Comparison of ENCODE assay signal across 9 mouse cellular contexts in the genomic region with DNA sequence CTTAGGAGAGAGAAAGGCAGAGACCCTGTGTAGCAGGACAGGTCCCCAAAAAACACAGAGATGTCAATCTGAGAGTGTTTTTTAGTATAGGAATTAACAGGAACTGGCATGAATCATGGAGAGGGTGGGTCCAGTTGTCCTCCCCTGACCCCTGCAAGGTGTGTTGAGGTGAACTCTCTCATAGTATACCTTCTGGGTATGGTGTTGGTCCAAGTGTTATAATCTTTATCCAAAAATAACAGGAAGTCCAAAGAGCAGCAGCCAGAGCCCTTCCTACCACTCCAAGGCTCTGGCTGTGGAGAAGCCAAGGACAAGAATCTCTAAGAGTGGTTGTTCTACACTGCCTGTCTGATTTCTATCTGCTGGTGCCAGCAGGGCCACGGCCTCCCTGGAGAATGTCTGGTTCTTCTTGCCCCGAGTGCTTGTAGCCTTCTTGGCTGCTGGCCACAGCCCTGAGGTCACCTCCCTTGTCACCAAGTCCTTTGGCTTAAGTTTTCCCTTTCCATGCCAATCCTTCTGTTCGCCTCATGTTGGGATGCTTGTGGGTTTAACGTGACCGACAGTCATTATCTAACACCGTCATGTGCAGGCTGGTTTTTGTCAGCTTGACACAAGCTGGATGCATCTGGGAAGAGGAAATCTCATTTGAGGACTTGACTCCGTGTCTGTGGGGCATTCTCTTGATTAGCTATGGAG. TPM values are rescaled to one million over a fixed set of nuclear protein-coding genes. Genes with fewer than 3 reads are reported as not detected.
DNase-seq lines count a peak whose midpoint lies in the region; ATAC-seq and TF ChIP-seq lines count a peak whose summit lies in the region.
"Had no signal": no experiment of that assay in that cellular context is flagged by ENCODE, and none has a peak within 500 bp of the region (broad histone marks: within the 10 kb centered on the region; RNA-seq: fewer than 3 reads in every experiment).

No protein-coding gene starts in this region.

- no peaks in the 10 kb centered on the region for H3K36me3 ChIP-seq in hindbrain, postnatal 0 days (ENCODE audit: insufficient read depth, low read length)
- H3K36me3 ChIP-seq in hindbrain, embryonic 12.5 days, result no peaks in the 10 kb centered on the region
- no peaks in the 10 kb centered on the region for H3K36me3 ChIP-seq in lung, embryonic 14.5 days (ENCODE audit: insufficient read depth)
- no peaks in the 10 kb centered on the region for H3K36me3 ChIP-seq in midbrain, embryonic 11.5 days (ENCODE audit: control insufficient read depth, insufficient read depth, low read length)

- H3K27me3 ChIP-seq in hindbrain, postnatal 0 days (ENCODE audit: insufficient read depth, low read length), result no peaks in the 10 kb centered on the region
- no peaks in the 10 kb centered on the region for H3K27me3 ChIP-seq in hindbrain, embryonic 12.5 days
- no peaks in the 10 kb centered on the region for H3K27me3 ChIP-seq in lung, embryonic 14.5 days (ENCODE audit: insufficient read depth, low read length)
- H3K27me3 ChIP-seq in midbrain, embryonic 11.5 days (ENCODE audit: control insufficient read depth, insufficient read depth, low read length), result no peaks in the 10 kb centered on the region
- H3K27me3 ChIP-seq: CH12.LX had no signal

- no peaks in the 10 kb centered on the region for H3K9me3 ChIP-seq in hindbrain, postnatal 0 days (ENCODE audit: low read length)
- no peaks in the 10 kb centered on the region for H3K9me3 ChIP-seq in hindbrain, embryonic 12.5 days (replicated peaks)
- no peaks in the 10 kb centered on the region for H3K9me3 ChIP-seq in lung, embryonic 14.5 days (ENCODE audit: low read depth, low read length)
- H3K9me3 ChIP-seq in midbrain, embryonic 11.5 days (ENCODE audit: control insufficient read depth, low read length), result no peaks in the 10 kb centered on the region

- TF ChIP-seq CTCF in hindbrain, postnatal 0 days (IDR thresholded peaks at IDR 0.05; ENCODE audit: low read depth), result no peak
- no peak for TF ChIP-seq CTCF in lung, embryonic 14.5 days (IDR thresholded peaks at IDR 0.05; ENCODE audit: low read depth)

- no peak overlapping the region for H3K27ac ChIP-seq in hindbrain, postnatal 0 days
- H3K27ac ChIP-seq in hindbrain, embryonic 12.5 days, result no peak overlapping the region
- H3K27ac ChIP-seq in lung, embryonic 14.5 days (ENCODE audit: low read depth), result no peak overlapping the region
- H3K27ac ChIP-seq in midbrain, embryonic 11.5 days (ENCODE audit: low read depth, low read length), result no peak overlapping the region

- H3K4me3 ChIP-seq in hindbrain, postnatal 0 days (ENCODE audit: low read length), result no peak overlapping the region
- H3K4me3 ChIP-seq in hindbrain, embryonic 12.5 days, result no peak overlapping the region
- no peak overlapping the region for H3K4me3 ChIP-seq in lung, embryonic 14.5 days (ENCODE audit: low read depth, low read length)
- H3K4me3 ChIP-seq in midbrain, embryonic 11.5 days (ENCODE audit: low read depth, low read length), result no peak overlapping the region

- peak; percentile 42 for ATAC-seq in hindbrain, postnatal 0 days
- ATAC-seq in hindbrain, embryonic 12.5 days (ENCODE audit: low FRiP score), result no peak
- ATAC-seq in lung, embryonic 14.5 days (ENCODE audit: insufficient read depth), result peak; percentile 52
- ATAC-seq in midbrain, embryonic 11.5 days (ENCODE audit: low FRiP score), result no peak

- no peak overlapping the region for H3K9ac ChIP-seq in hindbrain, postnatal 0 days (replicated peaks; ENCODE audit: low read length)
- H3K9ac ChIP-seq in hindbrain, embryonic 12.5 days, result no peak overlapping the region
- no peak overlapping the region for H3K9ac ChIP-seq in lung, embryonic 14.5 days
- H3K9ac ChIP-seq in midbrain, embryonic 11.5 days (ENCODE audit: low read length), result no peak overlapping the region

- no peak overlapping the region for H3K4me2 ChIP-seq in hindbrain, postnatal 0 days (ENCODE audit: low read depth, low read length)
- H3K4me2 ChIP-seq in hindbrain, embryonic 12.5 days (replicated peaks), result no peak overlapping the region
- no peak overlapping the region for H3K4me2 ChIP-seq in lung, embryonic 14.5 days
- H3K4me2 ChIP-seq in midbrain, embryonic 11.5 days, result no peak overlapping the region

- peaks cover 6% of the 10 kb centered on the region; the same call in 1 of the 2 replicates for H3K4me1 ChIP-seq in hindbrain, postnatal 0 days (ENCODE audit: insufficient read depth, low read length)
- peaks cover 10% of the 10 kb centered on the region for H3K4me1 ChIP-seq in hindbrain, embryonic 12.5 days
- 0 out of 2 replicates have a peak, but pooled peaks cover 5% of the 10 kb centered on the region for H3K4me1 ChIP-seq in lung, embryonic 14.5 days (ENCODE audit: insufficient read depth)
- peaks cover 3% of the 10 kb centered on the region; the same call in 1 of the 2 replicates for H3K4me1 ChIP-seq in midbrain, embryonic 11.5 days (ENCODE audit: control insufficient read depth, insufficient read depth, low read length)

- WGBS in hindbrain, postnatal 0 days, result 30% methylated on average over 7 of the region's 7 CpGs
- WGBS in hindbrain, embryonic 12.5 days, result 78% methylated on average over 7 of the region's 7 CpGs
- 31% methylated on average over 7 of the region's 7 CpGs for WGBS in lung, embryonic 14.5 days
- 88% methylated on average over 7 of the region's 7 CpGs for WGBS in midbrain, embryonic 11.5 days

- DNase-seq in hindbrain, postnatal 0 days (ENCODE audit: low spot score), result peak; percentile 74
- DNase-seq in brain, adult 2 months (ENCODE audit: low read depth, low spot score), result peak; percentile 52
- DNase-seq in heart, adult 8-10 months (ENCODE audit: low spot score), result peak; percentile 68
- DNase-seq in lung, embryonic 14.5 days, result peak; percentile 69
- no peak for DNase-seq in midbrain, embryonic 11.5 days (ENCODE audit: low spot score, missing footprints)
- no peak for DNase-seq in retina, embryonic 14.5 days (ENCODE audit: low spot score)
- no peak for DNase-seq in liver

RNA-seq across cellular contexts. Expression of a gene that starts 27.8 kb away (rescaled TPM):
- total RNA-seq in hindbrain, postnatal 0 days (2014; rRNA removed), result 16.4 and 17.9 TPM in 2 replicates
- 27.2 and 28.3 TPM in 2 replicates for polyA plus RNA-seq in hindbrain, postnatal 0 days (2015; fragmentation: Nextera tagmentation; extraction: Ambion mirVana)
- 39.6 and 44.7 TPM in 2 replicates for polyA plus RNA-seq in hindbrain, embryonic 12.5 days (2016; fragmentation: Nextera tagmentation; extraction: Ambion mirVana)
- 10 to 100 TPM; 11.5 to 23.7 (median 13.9) TPM for total RNA-seq in heart, adult 8-10 months (2022)
- polyA plus RNA-seq in lung, embryonic 14.5 days (2014; fragmentation: Nextera tagmentation; extraction: Ambion mirVana), result 18.5 and 20.0 TPM in 2 replicates
- polyA plus RNA-seq in midbrain, embryonic 11.5 days (2014; fragmentation: Nextera tagmentation; extraction: Ambion mirVana), result 18.3 and 19.3 TPM in 2 replicates

Comparison
In these comparisons a context has a peak if more than half of its experiments do, and no peak if none do; other contexts are left out.
1. ATAC-seq: peak in hindbrain, postnatal 0 days (single experiment) and lung, embryonic 14.5 days (single experiment); none in hindbrain, embryonic 12.5 days (single experiment) and midbrain, embryonic 11.5 days (single experiment).
2. DNase-seq: peak in hindbrain, postnatal 0 days (single experiment), brain, adult 2 months (single experiment), heart, adult 8-10 months (single experiment) and lung, embryonic 14.5 days (single experiment); none in midbrain, embryonic 11.5 days (single experiment), retina, embryonic 14.5 days (single experiment) and liver (single experiment).